Mouse (Mus musculus): ENCODE measurements around the gene Gm20388. TPM values are rescaled to one million over a fixed set of nuclear protein-coding genes. Genes with fewer than 3 reads are reported as not detected.

The Gm20388 gene
- polyA plus RNA-seq (2014; fragmentation: Nextera tagmentation; extraction: Ambion mirVana) = 1.4 and 5.3 TPM in 2 replicates

DNA sequence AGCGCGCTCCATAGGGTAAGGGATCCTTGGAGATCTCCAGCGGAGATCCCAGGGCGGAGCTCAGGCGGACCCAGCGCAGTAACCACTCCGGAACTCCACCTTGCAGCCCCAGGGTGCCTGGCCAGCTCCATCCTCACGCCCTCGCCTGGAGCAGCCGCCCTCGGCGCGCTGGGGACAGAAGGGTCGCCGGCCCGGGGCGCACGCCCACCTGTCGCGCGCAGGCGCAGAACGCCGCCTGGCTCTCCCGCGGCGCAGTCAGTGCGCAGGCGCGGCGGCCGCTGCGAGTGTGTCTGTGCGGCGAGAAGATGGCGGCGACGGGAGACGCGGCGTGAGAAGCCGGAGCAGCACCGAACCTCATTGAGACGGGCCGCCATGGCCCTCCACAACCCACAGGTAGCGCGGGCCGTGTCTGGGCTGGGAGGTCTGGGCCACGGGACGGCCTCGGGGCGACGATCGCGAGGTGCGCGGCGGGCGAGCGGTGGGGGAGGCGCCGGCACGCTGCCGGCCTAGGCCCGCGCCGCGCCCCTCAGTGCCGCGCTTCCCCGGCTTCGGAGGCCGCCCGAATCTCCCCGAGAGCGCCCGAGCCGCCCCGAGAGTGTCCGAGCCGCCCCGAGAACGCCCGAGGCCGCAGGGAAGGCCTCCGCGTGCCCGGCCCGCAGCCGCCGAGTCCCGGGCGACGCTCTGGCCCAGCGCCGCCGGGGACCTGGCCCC is at the start of gene Gm20388:
TSS of gene Gm20388 (plus strand) at position 295 of the 711 bp plus-strand sequence.
- under 1% methylated on average over 84 of the region's 97 CpGs for WGBS
- no peaks in the 10 kb centered on the region for H3K27me3 ChIP-seq (replicated peaks; ENCODE audit: control insufficient read depth, insufficient read depth, low read length)
- H3K4me2 ChIP-seq = peak within 1 kb of the TSS; percentile 75
- peak within 1 kb of the TSS; percentile 90 for H3K9ac ChIP-seq (ENCODE audit: low read depth, low read length)
- ATAC-seq (replicated peaks; ENCODE audit: low FRiP score) (peak; percentile 90), DNase-seq (ENCODE audit: low spot score) (peak; percentile 92)
- H3K27ac ChIP-seq (ENCODE audit: low read depth, low read length) = peak within 1 kb of the TSS; percentile 88
- H3K4me1 ChIP-seq (replicated peaks; ENCODE audit: control insufficient read depth, insufficient read depth, low read length) = peaks cover 45% of the 10 kb centered on the region
- no peaks in the 10 kb centered on the region; the same call in 1 of the 2 replicates for H3K36me3 ChIP-seq (ENCODE audit: control insufficient read depth, insufficient read depth, low read length)
- H3K4me3 ChIP-seq (ENCODE audit: low read depth, low read length) = peak within 1 kb of the TSS; percentile 81
- no peaks in the 10 kb centered on the region for H3K9me3 ChIP-seq (ENCODE audit: control insufficient read depth, low read length)

DNA sequence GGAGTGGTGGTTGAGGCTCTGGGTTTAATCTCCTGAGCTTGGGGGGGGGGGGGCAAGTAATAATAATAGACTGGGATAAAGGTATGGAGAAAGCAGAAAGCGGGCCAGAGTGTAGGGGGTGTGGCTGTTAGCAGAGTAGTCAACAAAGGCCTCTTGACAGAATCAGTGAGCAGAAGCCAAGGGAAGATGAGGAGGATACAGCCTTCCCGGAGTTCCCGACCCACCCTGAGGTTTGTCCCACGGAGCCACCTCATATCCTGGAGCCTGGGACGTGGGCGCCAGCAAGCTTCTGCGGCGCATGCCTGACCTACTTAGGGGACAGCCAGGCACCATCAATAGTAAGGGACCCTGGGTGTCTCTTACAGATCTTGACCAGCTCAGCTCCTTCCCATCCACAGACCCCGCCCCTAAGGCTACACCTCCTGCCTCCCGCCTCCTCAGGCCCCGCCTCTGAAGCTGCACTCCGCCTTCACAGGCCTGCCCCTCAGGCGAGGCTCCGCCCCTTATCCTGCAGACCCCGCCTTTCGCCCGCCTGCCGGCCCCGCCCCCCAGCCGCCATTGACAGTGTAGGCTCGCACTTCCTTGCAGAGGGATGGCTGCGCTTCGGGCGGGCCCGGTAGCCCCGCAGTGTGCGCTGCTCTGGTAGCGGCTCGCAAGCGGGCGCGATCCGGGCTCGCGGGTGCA is 48.8 kb upstream of the Gm20388 start, which contains the start of gene Klhl36:
TSS of gene Klhl36 (plus strand) at position 561 of the 684 bp plus-strand sequence.
- peak within 1 kb of the TSS; percentile 85 for H3K4me3 ChIP-seq (ENCODE audit: low read depth, low read length)
- peaks cover 30% of the 10 kb centered on the region for H3K4me1 ChIP-seq (replicated peaks; ENCODE audit: control insufficient read depth, insufficient read depth, low read length)
- peak; percentile 99 for DNase-seq (ENCODE audit: low spot score)
- peak within 1 kb of the TSS; percentile 82 for H3K9ac ChIP-seq (ENCODE audit: low read depth, low read length)
- no peaks in the 10 kb centered on the region; the same call in 1 of the 2 replicates for H3K27me3 ChIP-seq (replicated peaks; ENCODE audit: control insufficient read depth, insufficient read depth, low read length)
- no peaks in the 10 kb centered on the region for H3K36me3 ChIP-seq (ENCODE audit: control insufficient read depth, insufficient read depth, low read length)
- H3K9me3 ChIP-seq (ENCODE audit: control insufficient read depth, low read length) = no peaks in the 10 kb centered on the region
- H3K27ac ChIP-seq (ENCODE audit: low read depth, low read length) = peak within 1 kb of the TSS; percentile 48; the same call in 1 of the 2 replicates
- ATAC-seq (replicated peaks; ENCODE audit: low FRiP score) = peak; percentile 98
- 2% methylated on average over 35 of the region's 35 CpGs for WGBS
- H3K4me2 ChIP-seq = peak within 1 kb of the TSS; percentile 97

DNA sequence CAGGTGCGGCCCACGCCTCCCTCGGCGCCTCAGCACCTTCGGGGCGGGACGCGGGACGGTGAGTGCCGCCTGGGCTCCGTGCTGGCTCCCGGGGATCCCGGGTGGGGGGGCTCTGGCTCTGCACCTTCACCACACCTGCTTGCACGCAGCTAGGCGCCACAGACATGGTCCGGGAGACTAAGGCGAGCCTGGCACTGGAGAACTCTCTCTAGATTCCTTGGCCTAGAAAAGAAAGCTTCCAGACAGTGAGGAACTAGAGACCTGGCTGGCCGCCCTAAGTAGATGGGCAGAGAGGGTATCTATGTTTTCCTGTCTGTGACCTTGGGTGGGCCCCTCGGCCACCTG is 48.3 kb upstream of the Gm20388 start:
- DNase-seq (ENCODE audit: low spot score) (no peak), ATAC-seq (replicated peaks; ENCODE audit: low FRiP score) (no peak)
- H3K27me3 ChIP-seq (replicated peaks; ENCODE audit: control insufficient read depth, insufficient read depth, low read length) = no peaks in the 10 kb centered on the region; the same call in 1 of the 2 replicates
- H3K4me2 ChIP-seq = peak overlapping the region; percentile 97
- H3K4me1 ChIP-seq (replicated peaks; ENCODE audit: control insufficient read depth, insufficient read depth, low read length) = peaks cover 34% of the 10 kb centered on the region
- no peaks in the 10 kb centered on the region for H3K36me3 ChIP-seq (ENCODE audit: control insufficient read depth, insufficient read depth, low read length)
- WGBS = 1% methylated on average over 19 of the region's 19 CpGs
- peak overlapping the region; percentile 85 for H3K4me3 ChIP-seq (ENCODE audit: low read depth, low read length)
- H3K9me3 ChIP-seq (ENCODE audit: control insufficient read depth, low read length) = no peaks in the 10 kb centered on the region
- H3K9ac ChIP-seq (ENCODE audit: low read depth, low read length) = peak overlapping the region; percentile 82
- peak overlapping the region; percentile 48; the same call in 1 of the 2 replicates for H3K27ac ChIP-seq (ENCODE audit: low read depth, low read length)

DNA sequence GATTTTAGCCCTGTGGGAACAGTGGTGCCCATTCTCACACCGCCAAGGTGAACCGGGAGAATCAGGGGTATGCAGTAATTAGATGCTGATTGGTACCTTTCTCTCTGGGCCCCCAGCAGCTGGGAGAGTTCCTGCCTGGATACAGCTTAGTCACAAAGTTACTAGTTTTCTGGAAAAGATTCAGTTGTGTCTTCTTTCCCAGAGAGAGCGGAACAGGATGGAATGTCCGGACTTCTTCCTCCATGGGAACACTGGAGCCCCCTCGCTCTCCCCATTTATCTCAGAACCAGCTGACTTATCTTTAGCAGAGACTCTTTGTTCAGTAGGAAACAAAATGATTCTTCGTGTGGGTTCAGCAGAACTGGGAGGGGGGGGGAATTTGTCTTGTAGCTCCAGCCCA is 47.9 kb upstream of the Gm20388 start:
- H3K9ac ChIP-seq (ENCODE audit: low read depth, low read length) = peak overlapping the region; percentile 82

DNA sequence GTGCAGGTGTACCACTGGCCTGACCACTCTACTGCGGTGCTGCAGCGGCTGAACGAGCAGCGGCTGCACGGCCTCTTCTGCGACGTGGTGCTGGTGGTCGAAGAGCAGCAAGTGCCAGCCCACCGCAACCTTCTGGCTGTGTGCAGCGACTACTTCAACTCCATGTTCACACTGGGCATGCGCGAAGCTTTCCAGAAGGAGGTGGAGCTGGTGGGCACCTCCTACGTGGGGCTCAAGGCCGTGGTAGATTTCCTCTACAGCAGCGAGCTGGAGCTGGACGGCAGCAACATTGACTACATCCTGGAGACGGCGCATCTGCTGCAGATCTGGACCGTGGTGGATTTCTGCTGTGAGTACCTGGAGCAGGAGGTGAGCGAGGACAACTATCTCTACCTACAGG is 41.0 kb upstream of the Gm20388 start:
- H3K36me3 ChIP-seq (ENCODE audit: control insufficient read depth, insufficient read depth, low read length) = peaks cover 24% of the 10 kb centered on the region

More for the DNA sequence above, 47.9 kb upstream of the Gm20388 start:
- Histone ChIP-seq H3K4me2 (peak overlapping the region; percentile 97), H3K27me3 (replicated peaks; ENCODE audit: control insufficient read depth, insufficient read depth, low read length) (no peaks in the 10 kb centered on the region; the same call in 1 of the 2 replicates), H3K36me3 (ENCODE audit: control insufficient read depth, insufficient read depth, low read length) (no peaks in the 10 kb centered on the region), H3K9me3 (ENCODE audit: control insufficient read depth, low read length) (no peaks in the 10 kb centered on the region), H3K4me3 (ENCODE audit: low read depth, low read length) (peak overlapping the region; percentile 85), H3K27ac (ENCODE audit: low read depth, low read length) (no peak overlapping the region), H3K4me1 (replicated peaks; ENCODE audit: control insufficient read depth, insufficient read depth, low read length) (peaks cover 33% of the 10 kb centered on the region)
- WGBS = 13% methylated on average over 6 of the region's 6 CpGs
- ATAC-seq (replicated peaks; ENCODE audit: low FRiP score) (no peak), DNase-seq (ENCODE audit: low spot score) (no peak)

DNA sequence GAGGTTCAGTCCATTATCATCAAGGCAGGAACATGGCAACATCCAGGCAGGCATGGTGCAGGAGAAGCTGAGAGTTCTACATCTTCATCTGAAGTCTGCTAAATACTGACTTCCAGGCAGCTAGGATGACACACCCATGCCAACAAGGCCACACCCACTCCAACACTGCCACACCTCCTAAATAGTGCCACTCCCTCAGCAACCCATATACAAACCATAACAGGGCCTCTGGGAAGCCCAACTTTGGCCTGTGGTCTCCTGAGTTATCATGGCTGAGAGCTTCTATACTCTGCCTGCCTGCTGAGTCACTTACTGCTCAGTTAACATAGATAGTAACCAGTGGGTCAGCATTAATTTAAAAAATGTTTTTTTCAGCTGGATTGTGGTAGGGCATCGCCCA is 37.5 kb upstream of the Gm20388 start:
- Histone ChIP-seq H3K4me3 (ENCODE audit: low read depth, low read length) (no peak overlapping the region), H3K27me3 (replicated peaks; ENCODE audit: control insufficient read depth, insufficient read depth, low read length) (no peaks in the 10 kb centered on the region), H3K9ac (ENCODE audit: low read depth, low read length) (no peak overlapping the region), H3K27ac (ENCODE audit: low read depth, low read length) (no peak overlapping the region), H3K36me3 (ENCODE audit: control insufficient read depth, insufficient read depth, low read length) (peaks cover 24% of the 10 kb centered on the region), H3K4me1 (replicated peaks; ENCODE audit: control insufficient read depth, insufficient read depth, low read length) (no peaks in the 10 kb centered on the region), H3K4me2 (no peak overlapping the region), H3K9me3 (ENCODE audit: control insufficient read depth, low read length) (0 out of 2 replicates have a peak, but pooled peaks cover 3% of the 10 kb centered on the region)
- WGBS = 96% methylated on average over 1 of the region's 1 CpGs
- DNase-seq (ENCODE audit: low spot score) = no peak
- ATAC-seq (replicated peaks; ENCODE audit: low FRiP score) = peak; percentile 83

More for the DNA sequence above, 41.0 kb upstream of the Gm20388 start:
- Histone ChIP-seq H3K9me3 (ENCODE audit: control insufficient read depth, low read length) (0 out of 2 replicates have a peak, but pooled peaks cover 3% of the 10 kb centered on the region), H3K4me1 (replicated peaks; ENCODE audit: control insufficient read depth, insufficient read depth, low read length) (peaks cover 5% of the 10 kb centered on the region; the same call in 1 of the 2 replicates), H3K27me3 (replicated peaks; ENCODE audit: control insufficient read depth, insufficient read depth, low read length) (no peaks in the 10 kb centered on the region; the same call in 1 of the 2 replicates), H3K4me2 (no peak overlapping the region), H3K27ac (ENCODE audit: low read depth, low read length) (no peak overlapping the region), H3K9ac (ENCODE audit: low read depth, low read length) (no peak overlapping the region), H3K4me3 (ENCODE audit: low read depth, low read length) (no peak overlapping the region)
- WGBS = 71% methylated on average over 20 of the region's 20 CpGs
- ATAC-seq (replicated peaks; ENCODE audit: low FRiP score) (no peak), DNase-seq (ENCODE audit: low spot score) (no peak)

DNA sequence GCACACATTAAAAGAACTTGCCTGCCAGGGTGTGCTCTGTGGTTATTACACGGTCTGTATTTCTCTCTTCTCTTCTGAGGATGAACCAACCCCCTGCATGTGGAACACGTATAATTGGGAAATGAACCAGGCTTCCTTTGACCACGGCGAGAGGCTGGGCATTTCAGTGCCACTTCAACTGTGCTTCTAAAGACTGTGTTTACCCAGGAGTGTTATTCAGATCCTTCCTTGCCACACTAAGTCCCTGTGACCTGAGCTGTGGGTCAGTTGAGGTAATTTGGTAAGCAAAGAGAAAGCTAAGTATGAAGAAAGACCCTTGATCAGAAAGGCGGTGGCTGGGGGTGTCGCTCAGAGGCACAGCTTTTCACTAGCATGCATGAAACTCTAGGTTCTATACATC is 29.3 kb upstream of the Gm20388 start:
- WGBS = 84% methylated on average over 6 of the region's 6 CpGs
- H3K9me3 ChIP-seq (ENCODE audit: control insufficient read depth, low read length) = no peaks in the 10 kb centered on the region
- no peak overlapping the region for H3K27ac ChIP-seq (ENCODE audit: low read depth, low read length)

DNA sequence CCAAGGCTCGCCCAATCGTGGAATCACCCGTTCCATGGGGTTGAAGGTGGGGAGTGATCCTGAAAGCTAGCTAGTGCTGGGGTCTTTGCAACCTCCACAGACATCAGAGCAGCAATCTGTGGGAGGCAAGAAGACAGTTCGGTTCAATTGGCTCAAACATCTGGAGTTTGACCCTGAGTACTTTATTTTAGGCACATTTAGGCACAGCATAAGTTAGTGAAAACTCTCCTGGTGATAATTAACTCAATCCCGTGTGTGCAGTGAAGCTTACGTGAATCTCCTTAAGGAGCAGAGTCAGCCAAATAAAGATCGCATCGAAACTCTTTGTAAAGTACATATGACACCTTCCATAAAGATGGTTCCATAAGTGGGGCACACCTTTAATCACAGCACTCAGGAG is 28.7 kb upstream of the Gm20388 start:
- no peak overlapping the region for H3K9ac ChIP-seq (ENCODE audit: low read depth, low read length)
- no peak overlapping the region for H3K4me2 ChIP-seq
- no peaks in the 10 kb centered on the region for H3K9me3 ChIP-seq (ENCODE audit: control insufficient read depth, low read length)
- DNase-seq (ENCODE audit: low spot score) (no peak), ATAC-seq (replicated peaks; ENCODE audit: low FRiP score) (no peak)
- no peak overlapping the region for H3K27ac ChIP-seq (ENCODE audit: low read depth, low read length)
- H3K36me3 ChIP-seq (ENCODE audit: control insufficient read depth, insufficient read depth, low read length) = no peaks in the 10 kb centered on the region
- H3K4me1 ChIP-seq (replicated peaks; ENCODE audit: control insufficient read depth, insufficient read depth, low read length) = no peaks in the 10 kb centered on the region; the same call in 1 of the 2 replicates
- 73% methylated on average over 8 of the region's 8 CpGs for WGBS
- H3K4me3 ChIP-seq (ENCODE audit: low read depth, low read length) = no peak overlapping the region
- no peaks in the 10 kb centered on the region for H3K27me3 ChIP-seq (replicated peaks; ENCODE audit: control insufficient read depth, insufficient read depth, low read length)

More for the DNA sequence above, 29.3 kb upstream of the Gm20388 start:
- Histone ChIP-seq H3K4me2 (no peak overlapping the region), H3K9ac (ENCODE audit: low read depth, low read length) (no peak overlapping the region), H3K4me1 (replicated peaks; ENCODE audit: control insufficient read depth, insufficient read depth, low read length) (no peaks in the 10 kb centered on the region; the same call in 1 of the 2 replicates), H3K36me3 (ENCODE audit: control insufficient read depth, insufficient read depth, low read length) (no peaks in the 10 kb centered on the region), H3K27me3 (replicated peaks; ENCODE audit: control insufficient read depth, insufficient read depth, low read length) (no peaks in the 10 kb centered on the region), H3K4me3 (ENCODE audit: low read depth, low read length) (no peak overlapping the region)
- ATAC-seq (replicated peaks; ENCODE audit: low FRiP score) (no peak), DNase-seq (ENCODE audit: low spot score) (no peak)
